Mouse (Mus musculus) bone marrow macrophage, adult 2 months (primary cell): Measurements from ENCODE around the gene Dars2. TPM values are rescaled to one million over a fixed set of nuclear protein-coding genes. Genes with fewer than 3 reads are reported as not detected.
"Not testable (repeated sequence)": the region's sequence is repeated elsewhere in the genome, so short reads cannot be mapped to it uniquely, and the experiment has no call there.

ENCODE experiments used
- H3K27ac ChIP-seq: 2 replicates; pipeline ENCODE4 v1.5.1; 2012; ENCODE audit warnings: low read depth, low read length; ENCODE audit not compliant: insufficient read depth
- H3K4me1 ChIP-seq: 2 replicates; pipeline ENCODE4 v1.6.1; 2012; ENCODE audit warnings: low read length; ENCODE audit not compliant: control insufficient read depth, insufficient read depth
- H3K4me3 ChIP-seq: 2 replicates; pipeline ENCODE4 v1.5.1; 2012; ENCODE audit warnings: mild to moderate bottlenecking, low read length, moderate library complexity; ENCODE audit not compliant: insufficient read depth
- CTCF ChIP-seq: IDR thresholded peaks from 2 replicates; pipeline ENCODE4 v1.5.1; 2012; ENCODE audit warnings: low read depth, mild to moderate bottlenecking, low read length, moderate library complexity
- POLR2A ChIP-seq: IDR thresholded peaks from 2 replicates; pipeline ENCODE4 v1.6.1; 2012; ENCODE audit warnings: mild to moderate bottlenecking, low read depth, low read length, borderline replicate concordance
- polyA plus RNA-seq: library from polyadenylated mRNA; stranded (reverse); fragments of >200 nt; gene quantifications from 2 replicates; pipeline ENCODE4 v1.2.4, GENCODE M21; 2012; ENCODE audit not compliant: missing spikeins, insufficient read depth, insufficient read length

Gene Dars2
- polyA plus RNA-seq, 1 experiment, result 11.3 TPM

- TF ChIP-seq CTCF, result no peak
- TF ChIP-seq POLR2A, result no peak
- Histone ChIP-seq H3K27ac (peak overlapping the region; percentile 86), H3K4me1 (peaks cover 3% of the 10 kb centered on the region; the same call in 1 of the 2 replicates), H3K4me3 (peak overlapping the region; percentile 89)
These were observed 34.6 kb downstream of the Dars2 start for GRCm38 (mm10) chr1:161035786-161036404.

GRCm38 (mm10) chr1:161035281-161035785 lies 35.1 kb downstream of the Dars2 start:
- Histone ChIP-seq H3K4me3 (peak overlapping the region; percentile 89), H3K4me1 (peaks cover 3% of the 10 kb centered on the region; the same call in 1 of the 2 replicates), H3K27ac (peak overlapping the region; percentile 86)
- TF ChIP-seq POLR2A, result no peak

- TF ChIP-seq CTCF (no peak), POLR2A (peak; percentile 98)
These were observed 35.8 kb downstream of the Dars2 start, which contains the start of gene Zbtb37 for GRCm38 (mm10) chr1:161034435-161035280. TSS of gene Zbtb37 (minus strand) at chr1:161034849.

GRCm38 (mm10) chr1:161033856-161034434 lies 36.5 kb downstream of the Dars2 start:
- Histone ChIP-seq H3K4me1 (peaks cover 3% of the 10 kb centered on the region; the same call in 1 of the 2 replicates), H3K27ac (peak overlapping the region; percentile 76), H3K4me3 (peak overlapping the region; percentile 89)
- TF ChIP-seq POLR2A, result no peak
- no peak for TF ChIP-seq CTCF

More at GRCm38 (mm10) chr1:161034435-161035280, 35.8 kb downstream of the Dars2 start, which contains the start of gene Zbtb37:
- H3K27ac ChIP-seq, result peak within 1 kb of the TSS; percentile 86
- peak within 1 kb of the TSS; percentile 89 for H3K4me3 ChIP-seq
- H3K4me1 ChIP-seq, result peaks cover 3% of the 10 kb centered on the region; the same call in 1 of the 2 replicates

- TF ChIP-seq CTCF (no peak), POLR2A (no peak)
- no peak overlapping the region for H3K4me3 ChIP-seq
- no peak overlapping the region for H3K27ac ChIP-seq
- H3K4me1 ChIP-seq, result peaks cover 3% of the 10 kb centered on the region; the same call in 1 of the 2 replicates
These were observed 38.1 kb downstream of the Dars2 start for GRCm38 (mm10) chr1:161032345-161032744.

- TF ChIP-seq POLR2A (no peak), CTCF (no peak)
- Histone ChIP-seq H3K4me1 (peaks cover 5% of the 10 kb centered on the region), H3K4me3 (no peak overlapping the region), H3K27ac (no peak overlapping the region)
These were observed 38.6 kb downstream of the Dars2 start for GRCm38 (mm10) chr1:161031881-161032280.

- Histone ChIP-seq H3K4me1 (peaks cover 5% of the 10 kb centered on the region), H3K27ac (no peak overlapping the region), H3K4me3 (no peak overlapping the region)
- no peak for TF ChIP-seq POLR2A
- TF ChIP-seq CTCF, result no peak
These were observed 40.4 kb downstream of the Dars2 start for GRCm38 (mm10) chr1:161030058-161030457.

GRCm38 (mm10) chr1:161028427-161028826 lies 42.0 kb downstream of the Dars2 start:
- H3K4me3 ChIP-seq, H3K27ac ChIP-seq, H3K4me1 ChIP-seq: not testable (repeated sequence)

GRCm38 (mm10) chr1:161027196-161027595 lies 43.3 kb downstream of the Dars2 start:
- TF ChIP-seq CTCF, result no peak
- TF ChIP-seq POLR2A, result no peak
- Histone ChIP-seq H3K27ac (no peak overlapping the region), H3K4me1 (peaks cover 2% of the 10 kb centered on the region; the same call in 1 of the 2 replicates), H3K4me3 (no peak overlapping the region)
